Mouse (Mus musculus): ENCODE measurements at regions not wholly inside any gene's neighbourhood (a gene's known extent, or its start where the extent isn't known, plus 50 kb on each side); places are given as distances from the start of the nearest gene placed in this dataset.
A peak's percentile ranks its signal among the peaks of the same experiment; 100 is the strongest.

GRCm38 (mm10) chr8:77987237-77987636 lies 225.9 kb upstream of the Ttc29 start:
- Histone ChIP-seq H3K9ac (ENCODE audit: low read length) (no peak overlapping the region), H3K4me2 (no peak overlapping the region), H3K27me3 (ENCODE audit: control insufficient read depth, insufficient read depth, low read length) (no peaks in the 10 kb centered on the region), H3K27ac (ENCODE audit: low read depth, low read length) (no peak overlapping the region), H3K36me3 (ENCODE audit: control insufficient read depth, insufficient read depth, low read length) (no peaks in the 10 kb centered on the region), H3K4me3 (ENCODE audit: low read depth, low read length) (no peak overlapping the region), H3K4me1 (ENCODE audit: control insufficient read depth, insufficient read depth, low read length) (no peaks in the 10 kb centered on the region), H3K9me3 (ENCODE audit: control insufficient read depth, low read length) (no peaks in the 10 kb centered on the region)
- DNase-seq (ENCODE audit: low spot score, missing footprints) (no peak), ATAC-seq (ENCODE audit: low FRiP score) (no peak)

GRCm38 (mm10) chr8:77988291-77989056 lies 224.6 kb upstream of the Ttc29 start:
- Histone ChIP-seq H3K9ac (ENCODE audit: low read length) (no peak overlapping the region), H3K36me3 (ENCODE audit: control insufficient read depth, insufficient read depth, low read length) (no peaks in the 10 kb centered on the region), H3K27ac (ENCODE audit: low read depth, low read length) (no peak overlapping the region), H3K4me2 (no peak overlapping the region), H3K27me3 (ENCODE audit: control insufficient read depth, insufficient read depth, low read length) (no peaks in the 10 kb centered on the region), H3K9me3 (ENCODE audit: control insufficient read depth, low read length) (no peaks in the 10 kb centered on the region), H3K4me3 (ENCODE audit: low read depth, low read length) (no peak overlapping the region), H3K4me1 (ENCODE audit: control insufficient read depth, insufficient read depth, low read length) (no peaks in the 10 kb centered on the region)
- 85% methylated on average over 8 of the region's 8 CpGs for WGBS
- no peak for ATAC-seq (ENCODE audit: low FRiP score)
- DNase-seq (ENCODE audit: low spot score, missing footprints) = no peak

- Histone ChIP-seq H3K4me2 (no peak overlapping the region), H3K4me1 (ENCODE audit: control insufficient read depth, insufficient read depth, low read length) (no peaks in the 10 kb centered on the region), H3K4me3 (ENCODE audit: low read depth, low read length) (no peak overlapping the region), H3K36me3 (ENCODE audit: control insufficient read depth, insufficient read depth, low read length) (no peaks in the 10 kb centered on the region), H3K9me3 (ENCODE audit: control insufficient read depth, low read length) (no peaks in the 10 kb centered on the region), H3K27me3 (ENCODE audit: control insufficient read depth, insufficient read depth, low read length) (no peaks in the 10 kb centered on the region), H3K27ac (ENCODE audit: low read depth, low read length) (no peak overlapping the region), H3K9ac (ENCODE audit: low read length) (no peak overlapping the region)
- 28% methylated on average over 4 of the region's 4 CpGs for WGBS
- no peak for DNase-seq (ENCODE audit: low spot score, missing footprints)
- no peak for ATAC-seq (ENCODE audit: low FRiP score)
Observed at GRCm38 (mm10) chr8:77991050-77991449, 222.0 kb upstream of the Ttc29 start.

- H3K27me3 ChIP-seq (ENCODE audit: control insufficient read depth, insufficient read depth, low read length) = no peaks in the 10 kb centered on the region
- no peaks in the 10 kb centered on the region for H3K9me3 ChIP-seq (ENCODE audit: control insufficient read depth, low read length)
- no peak overlapping the region for H3K4me3 ChIP-seq (ENCODE audit: low read depth, low read length)
- H3K4me1 ChIP-seq (ENCODE audit: control insufficient read depth, insufficient read depth, low read length) = peaks cover 8% of the 10 kb centered on the region
- H3K27ac ChIP-seq (ENCODE audit: low read depth, low read length) = no peak overlapping the region
- no peaks in the 10 kb centered on the region for H3K36me3 ChIP-seq (ENCODE audit: control insufficient read depth, insufficient read depth, low read length)
- DNase-seq (ENCODE audit: low spot score, missing footprints) (no peak), ATAC-seq (ENCODE audit: low FRiP score) (no peak)
- H3K4me2 ChIP-seq = no peak overlapping the region
- WGBS = 89% methylated on average over 2 of the region's 3 CpGs
- H3K9ac ChIP-seq (ENCODE audit: low read length) = no peak overlapping the region
Observed at GRCm38 (mm10) chr8:78000303-78000702, 212.8 kb upstream of the Ttc29 start.

GRCm38 (mm10) chr8:78001656-78002055 lies 211.4 kb upstream of the Ttc29 start:
- H3K9ac ChIP-seq (ENCODE audit: low read length) = no peak overlapping the region
- no peaks in the 10 kb centered on the region for H3K36me3 ChIP-seq (ENCODE audit: control insufficient read depth, insufficient read depth, low read length)
- ATAC-seq (ENCODE audit: low FRiP score) = peak; percentile 60
- no peak overlapping the region for H3K4me2 ChIP-seq
- no peak overlapping the region for H3K4me3 ChIP-seq (ENCODE audit: low read depth, low read length)
- DNase-seq (ENCODE audit: low spot score, missing footprints) = no peak
- no peak overlapping the region for H3K27ac ChIP-seq (ENCODE audit: low read depth, low read length)
- no peaks in the 10 kb centered on the region for H3K9me3 ChIP-seq (ENCODE audit: control insufficient read depth, low read length)
- no peaks in the 10 kb centered on the region for H3K27me3 ChIP-seq (ENCODE audit: control insufficient read depth, insufficient read depth, low read length)
- peaks cover 8% of the 10 kb centered on the region for H3K4me1 ChIP-seq (ENCODE audit: control insufficient read depth, insufficient read depth, low read length)
- 52% methylated on average over 5 of the region's 5 CpGs for WGBS

- H3K4me3 ChIP-seq (ENCODE audit: low read depth, low read length) = no peak overlapping the region
- no peaks in the 10 kb centered on the region for H3K27me3 ChIP-seq (ENCODE audit: control insufficient read depth, insufficient read depth, low read length)
- WGBS = 15% methylated on average over 3 of the region's 3 CpGs
- peaks cover 8% of the 10 kb centered on the region for H3K4me1 ChIP-seq (ENCODE audit: control insufficient read depth, insufficient read depth, low read length)
- no peaks in the 10 kb centered on the region for H3K36me3 ChIP-seq (ENCODE audit: control insufficient read depth, insufficient read depth, low read length)
- H3K9me3 ChIP-seq (ENCODE audit: control insufficient read depth, low read length) = no peaks in the 10 kb centered on the region
- ATAC-seq (ENCODE audit: low FRiP score) = peak; percentile 68
- no peak for DNase-seq (ENCODE audit: low spot score, missing footprints)
- H3K4me2 ChIP-seq = no peak overlapping the region
- no peak overlapping the region for H3K9ac ChIP-seq (ENCODE audit: low read length)
- H3K27ac ChIP-seq (ENCODE audit: low read depth, low read length) = no peak overlapping the region
Observed at GRCm38 (mm10) chr8:78002071-78002470, 211.0 kb upstream of the Ttc29 start.

- WGBS = 20% methylated on average over 10 of the region's 10 CpGs
- peak; percentile 71; the same call in 1 of the 2 replicates for ATAC-seq (ENCODE audit: low FRiP score)
Observed at GRCm38 (mm10) chr8:78003888-78004543, 209.1 kb upstream of the Ttc29 start.

GRCm38 (mm10) chr8:78004891-78005290 lies 208.2 kb upstream of the Ttc29 start:
- no peaks in the 10 kb centered on the region for H3K36me3 ChIP-seq (ENCODE audit: control insufficient read depth, insufficient read depth, low read length)
- no peaks in the 10 kb centered on the region for H3K9me3 ChIP-seq (ENCODE audit: control insufficient read depth, low read length)
- H3K4me3 ChIP-seq (ENCODE audit: low read depth, low read length) = no peak overlapping the region
- no peak overlapping the region for H3K4me2 ChIP-seq
- no peaks in the 10 kb centered on the region for H3K27me3 ChIP-seq (ENCODE audit: control insufficient read depth, insufficient read depth, low read length)
- H3K9ac ChIP-seq (ENCODE audit: low read length) = no peak overlapping the region
- H3K4me1 ChIP-seq (ENCODE audit: control insufficient read depth, insufficient read depth, low read length) = peaks cover 8% of the 10 kb centered on the region
- no peak for DNase-seq (ENCODE audit: low spot score, missing footprints)
- no peak overlapping the region for H3K27ac ChIP-seq (ENCODE audit: low read depth, low read length)
- ATAC-seq (ENCODE audit: low FRiP score) = no peak
- 83% methylated on average over 12 of the region's 12 CpGs for WGBS

More at GRCm38 (mm10) chr8:78003888-78004543, 209.1 kb upstream of the Ttc29 start:
- peak; percentile 93 for DNase-seq (ENCODE audit: low spot score, missing footprints)
- Histone ChIP-seq H3K9ac (ENCODE audit: low read length) (no peak overlapping the region), H3K36me3 (ENCODE audit: control insufficient read depth, insufficient read depth, low read length) (no peaks in the 10 kb centered on the region), H3K4me1 (ENCODE audit: control insufficient read depth, insufficient read depth, low read length) (peaks cover 8% of the 10 kb centered on the region), H3K9me3 (ENCODE audit: control insufficient read depth, low read length) (no peaks in the 10 kb centered on the region), H3K27ac (ENCODE audit: low read depth, low read length) (no peak overlapping the region), H3K4me3 (ENCODE audit: low read depth, low read length) (no peak overlapping the region), H3K27me3 (ENCODE audit: control insufficient read depth, insufficient read depth, low read length) (no peaks in the 10 kb centered on the region), H3K4me2 (no peak overlapping the region)

- DNase-seq (ENCODE audit: low spot score, missing footprints) (peak; percentile 47), ATAC-seq (ENCODE audit: low FRiP score) (no peak)
- Histone ChIP-seq H3K4me1 (ENCODE audit: control insufficient read depth, insufficient read depth, low read length) (no peaks in the 10 kb centered on the region), H3K36me3 (ENCODE audit: control insufficient read depth, insufficient read depth, low read length) (no peaks in the 10 kb centered on the region), H3K4me3 (ENCODE audit: low read depth, low read length) (no peak overlapping the region), H3K27ac (ENCODE audit: low read depth, low read length) (no peak overlapping the region), H3K9me3 (ENCODE audit: control insufficient read depth, low read length) (no peaks in the 10 kb centered on the region), H3K9ac (ENCODE audit: low read length) (no peak overlapping the region), H3K4me2 (no peak overlapping the region), H3K27me3 (ENCODE audit: control insufficient read depth, insufficient read depth, low read length) (no peaks in the 10 kb centered on the region)
Observed at GRCm38 (mm10) chr8:78013101-78013500, 200.0 kb upstream of the Ttc29 start.

Data from midbrain, embryonic 11.5 days (tissue).